Mouse (Mus musculus): ENCODE measurements at regions not wholly inside any gene's neighbourhood (a gene's known extent, or its start where the extent isn't known, plus 50 kb on each side); places are given as distances from the start of the nearest gene placed in this dataset.
A peak's percentile ranks its signal among the peaks of the same experiment; 100 is the strongest.

GRCm38 (mm10) chr16:29996139-29997069, 67.8 kb upstream of the Hes1 start:
- peak; percentile 42 for DNase-seq (ENCODE audit: low read depth)

DNA sequence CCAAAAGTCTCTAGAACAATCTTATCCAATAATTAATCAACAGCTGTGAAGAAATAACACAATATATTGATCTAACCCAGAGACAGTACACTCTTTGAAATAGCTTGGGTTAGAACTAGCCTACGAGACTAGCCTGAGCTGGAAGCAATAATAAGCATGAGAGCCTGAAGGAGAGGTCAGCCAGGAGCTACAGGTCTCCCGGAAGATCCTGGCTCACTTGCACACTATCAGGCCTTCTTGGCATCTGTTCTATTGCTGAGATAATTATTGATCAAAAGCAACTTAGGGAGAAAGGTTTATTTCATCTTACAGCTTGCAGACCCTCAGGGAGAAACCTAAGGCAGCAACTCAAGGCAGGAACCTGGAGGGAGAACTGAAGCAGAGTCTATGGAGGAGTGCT, 64.0 kb upstream of the Hes1 start:
- DNase-seq (ENCODE audit: low read depth): no peak

DNA sequence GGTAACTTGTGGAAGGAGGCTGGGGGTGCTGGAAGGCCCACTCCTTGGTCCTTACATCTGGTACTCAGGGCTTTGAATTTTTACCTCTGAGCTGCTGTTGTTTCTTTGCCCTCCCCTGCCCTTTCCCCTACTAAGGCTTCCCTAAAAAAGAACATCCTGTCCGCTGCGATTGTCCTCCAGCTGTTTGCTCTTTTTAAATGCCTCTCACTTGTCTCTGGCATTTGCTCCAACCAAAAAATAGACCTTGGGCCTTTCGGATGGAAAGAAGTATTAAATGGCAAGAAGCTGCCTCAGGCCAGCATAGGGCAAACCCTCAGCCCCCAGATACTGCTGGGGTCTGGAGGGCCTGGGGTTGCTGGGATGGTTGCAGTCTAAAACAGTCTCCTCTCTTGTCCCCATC, 59.1 kb upstream of the Hes1 start:
- no peak for DNase-seq (ENCODE audit: low read depth)

GRCm38 (mm10) chr16:30006826-30007225, 57.4 kb upstream of the Hes1 start:
- no peak for DNase-seq (ENCODE audit: low read depth)

DNA sequence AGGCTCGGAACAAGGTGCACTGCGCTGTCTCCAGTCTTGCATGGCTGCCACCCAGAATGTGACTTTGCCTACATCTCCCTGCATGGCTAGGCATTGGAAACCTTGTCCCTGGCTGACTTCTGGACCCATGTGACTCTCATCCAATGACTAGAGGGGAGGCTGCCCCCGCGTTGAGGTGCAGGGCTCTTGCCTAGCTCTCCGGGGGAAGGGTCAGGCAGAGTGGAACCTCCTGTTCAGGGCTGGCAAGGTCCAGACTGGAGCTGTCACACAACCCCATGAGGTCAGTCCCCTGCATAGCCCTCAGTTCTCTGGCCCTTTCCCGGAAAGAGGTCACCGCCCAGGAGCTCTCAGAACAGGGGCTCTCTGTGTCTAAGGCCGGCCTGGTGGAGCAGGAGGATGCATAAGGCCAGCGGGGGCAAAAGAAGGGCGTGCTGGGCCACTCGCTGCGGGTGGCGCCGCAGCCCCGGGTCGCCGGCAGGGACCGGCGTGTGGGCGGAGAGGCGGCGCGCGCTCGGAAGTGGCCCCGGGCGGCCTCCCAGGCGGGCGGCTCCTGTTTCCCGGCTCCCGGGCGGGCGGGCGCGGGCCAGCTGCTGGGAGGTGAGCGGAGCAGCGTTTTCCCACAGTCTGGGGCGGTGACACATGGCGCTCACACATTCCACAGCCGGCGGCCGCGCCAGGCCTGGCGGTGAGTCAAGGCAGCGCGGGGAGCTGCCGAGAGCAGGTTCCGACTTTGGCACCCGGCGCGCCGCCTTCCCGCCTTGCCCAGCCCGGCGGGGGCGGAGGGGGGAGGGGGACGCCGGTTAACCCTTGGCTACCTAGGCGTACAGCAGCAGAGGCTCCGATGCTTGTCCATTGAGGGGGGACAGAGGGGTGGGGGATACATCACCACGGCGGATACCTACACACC, 55.5 kb upstream of the Hes1 start:
- peak; percentile 53 for DNase-seq (ENCODE audit: low read depth)

DNA sequence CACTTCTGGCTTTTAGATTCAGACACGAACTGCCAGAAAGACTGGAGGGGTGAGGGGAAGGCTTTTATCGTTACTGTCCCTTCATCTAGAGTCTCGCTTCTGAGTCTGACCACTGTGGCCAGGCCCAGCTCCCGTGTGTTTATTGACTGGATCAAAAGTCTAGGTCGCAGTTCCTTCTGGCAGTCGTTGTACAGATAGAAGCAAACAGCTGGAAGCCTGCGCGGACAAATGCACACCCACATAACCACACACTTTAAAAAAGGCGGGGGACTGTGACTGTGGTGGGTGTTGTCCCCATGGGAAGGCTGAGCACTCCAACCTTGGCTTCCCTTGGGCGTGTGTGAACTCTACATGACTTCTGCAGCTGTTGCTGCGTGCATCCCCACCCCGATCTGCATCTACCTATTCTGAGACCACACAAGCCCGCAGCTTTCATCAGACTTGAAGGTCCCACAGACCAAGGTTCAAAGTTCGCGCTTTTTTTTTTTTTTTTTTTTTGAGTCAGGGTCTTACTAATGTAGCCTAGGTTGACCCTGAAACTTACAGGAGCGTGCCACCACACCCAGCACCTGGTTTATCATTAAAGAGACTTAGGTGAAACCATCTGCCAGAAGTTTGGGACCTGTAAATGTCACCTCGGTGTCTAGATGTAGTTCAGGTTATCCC, 54.5 kb upstream of the Hes1 start:
- peak; percentile 36 for DNase-seq (ENCODE audit: low read depth)

DNA sequence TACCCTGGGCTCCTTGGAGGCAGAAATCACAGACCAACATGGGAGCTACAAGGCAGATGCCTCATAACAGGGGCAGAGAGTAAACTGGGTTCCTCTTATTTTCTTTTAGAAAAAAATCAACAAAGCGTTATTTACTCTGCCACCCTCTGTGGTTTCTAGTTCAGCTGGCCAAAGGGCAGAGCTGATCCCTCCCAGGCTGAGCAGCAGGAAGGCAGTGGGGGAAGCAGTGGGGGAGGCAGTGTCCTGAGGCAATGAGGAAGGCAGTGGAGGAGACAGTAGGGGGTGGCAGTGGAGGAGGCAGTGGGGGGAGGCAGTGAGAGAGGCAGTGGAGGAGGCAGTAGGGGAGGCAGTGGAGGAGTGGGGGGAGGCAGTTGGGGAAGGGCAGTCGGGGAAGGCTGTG, 51.1 kb upstream of the Hes1 start:
- DNase-seq (ENCODE audit: low read depth): peak; percentile 37

GRCm38 (mm10) chr16:30013943-30014342, 50.2 kb upstream of the Hes1 start:
- no peak for DNase-seq (ENCODE audit: low read depth)
